Mouse (Mus musculus) lung, postnatal 0 days (tissue): ENCODE data around the gene Mcu.

Experiments
- CTCF ChIP-seq: IDR thresholded peaks from 2 replicates; pipeline ENCODE4 v1.5.1; 2016; ENCODE audit warnings: antibody characterized with exemption, mild to moderate bottlenecking
- EP300 ChIP-seq: IDR thresholded peaks from 2 replicates; pipeline ENCODE4 v1.6.1; 2016; ENCODE audit warnings: antibody characterized with exemption, mild to moderate bottlenecking, control low read depth

DNA sequence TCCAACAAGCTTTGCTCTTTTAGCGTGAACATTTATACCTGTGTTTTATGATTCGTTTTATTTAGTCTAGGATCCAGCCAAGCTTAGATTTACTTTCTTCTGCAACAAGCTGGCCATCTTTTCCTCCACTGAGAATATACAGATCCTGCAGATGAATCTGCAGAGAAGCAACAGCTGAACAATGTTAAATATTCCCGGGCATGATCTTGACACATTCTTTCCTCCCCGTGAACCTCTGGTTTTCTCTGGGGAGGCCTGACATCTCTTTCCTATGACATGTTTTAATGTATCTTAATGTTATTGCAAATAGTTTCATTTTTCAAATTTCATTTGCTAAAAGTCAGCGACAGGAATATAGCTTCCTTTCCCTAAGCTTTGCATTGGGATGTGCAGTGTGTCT, 109.8 kb downstream of the Mcu start:
- no peak for TF ChIP-seq CTCF
- no peak for TF ChIP-seq EP300
